ENCODE assay signal across 8 mouse cellular contexts in the genomic region with DNA sequence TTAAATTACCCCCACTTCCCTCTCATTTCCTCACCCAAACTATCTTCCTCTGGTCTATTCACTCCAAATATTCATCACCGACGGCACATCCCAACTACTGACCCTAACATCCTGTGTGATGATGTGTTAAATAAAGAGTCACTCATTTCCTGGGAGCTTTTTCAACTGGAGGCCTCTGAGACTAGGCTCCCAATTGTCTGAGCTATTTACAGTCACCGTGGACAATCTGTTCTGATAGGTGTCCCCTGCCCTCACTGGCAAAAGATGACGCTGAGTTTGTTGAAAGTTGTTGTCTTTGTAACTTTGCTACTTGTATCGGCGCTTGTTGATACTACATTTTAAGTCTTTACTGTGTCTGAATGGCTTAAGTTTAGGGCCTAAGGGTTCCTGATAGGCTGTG. TPM values are rescaled to one million over a fixed set of nuclear protein-coding genes. Genes with fewer than 3 reads are reported as not detected.
A peak's percentile ranks its signal among the peaks of the same experiment; 100 is the strongest.
DNase-seq lines count a peak whose midpoint lies in the region; ATAC-seq and TF ChIP-seq lines count a peak whose summit lies in the region.

No protein-coding gene starts in this region.

- TF ChIP-seq CTCF in kidney, adult 2 months (conservative IDR thresholded peaks at IDR 0.05; ENCODE audit: insufficient read depth, insufficient read length, low read depth, low read length): no peak
- TF ChIP-seq CTCF in forebrain, postnatal 0 days (IDR thresholded peaks at IDR 0.05; ENCODE audit: low read depth): no peak
- TF ChIP-seq CTCF in stomach, postnatal 0 days (IDR thresholded peaks at IDR 0.05; ENCODE audit: low read depth): no peak

- peak overlapping the region; percentile 95; the same call in 1 of the 2 replicates for H3K9ac ChIP-seq in forebrain, postnatal 0 days
- peak overlapping the region; percentile 99 for H3K9ac ChIP-seq in liver, embryonic 11.5 days (ENCODE audit: low read depth, low read length)
- peak overlapping the region; percentile 98 for H3K9ac ChIP-seq in stomach, postnatal 0 days (ENCODE audit: low read length)

- no peak for TF ChIP-seq EP300 in stomach, postnatal 0 days (optimal IDR thresholded peaks at IDR 0.05)

- peak overlapping the region; percentile 62 for H3K4me2 ChIP-seq in forebrain, postnatal 0 days (ENCODE audit: low read depth)
- H3K4me2 ChIP-seq in liver, embryonic 11.5 days: peak overlapping the region; percentile 91
- H3K4me2 ChIP-seq in stomach, postnatal 0 days (replicated peaks; ENCODE audit: low read depth): peak overlapping the region; percentile 62

- H3K27me3 ChIP-seq in kidney, adult 2 months (replicated peaks; ENCODE audit: control insufficient read depth, insufficient read depth, low read length): no peaks in the 10 kb centered on the region
- H3K27me3 ChIP-seq in forebrain, postnatal 0 days (ENCODE audit: insufficient read depth, low read length): no peaks in the 10 kb centered on the region
- no peaks in the 10 kb centered on the region for H3K27me3 ChIP-seq in liver, embryonic 11.5 days (replicated peaks; ENCODE audit: control insufficient read depth, insufficient read depth, low read length)
- H3K27me3 ChIP-seq in stomach, postnatal 0 days (ENCODE audit: control insufficient read depth, insufficient read depth, low read length): no peaks in the 10 kb centered on the region

- peaks cover 14% of the 10 kb centered on the region; the same call in 1 of the 2 replicates for H3K4me1 ChIP-seq in kidney, adult 2 months (ENCODE audit: control insufficient read depth, insufficient read depth, low read length)
- H3K4me1 ChIP-seq in forebrain, postnatal 0 days (ENCODE audit: insufficient read depth): peaks cover 6% of the 10 kb centered on the region; the same call in 1 of the 2 replicates
- H3K4me1 ChIP-seq in liver, embryonic 11.5 days (replicated peaks; ENCODE audit: control insufficient read depth, insufficient read depth, low read length): peaks cover 14% of the 10 kb centered on the region
- no peaks in the 10 kb centered on the region for H3K4me1 ChIP-seq in stomach, postnatal 0 days (replicated peaks; ENCODE audit: control insufficient read depth, insufficient read depth)

- H3K4me3 ChIP-seq in kidney, adult 2 months (ENCODE audit: insufficient read depth, low read depth, low read length): peak overlapping the region; percentile 49
- peak overlapping the region; percentile 82 for H3K4me3 ChIP-seq in forebrain, postnatal 0 days (ENCODE audit: low read depth, low read length)
- H3K4me3 ChIP-seq in liver, embryonic 11.5 days (ENCODE audit: low read depth, low read length): peak overlapping the region; percentile 87
- peak overlapping the region; percentile 99 for H3K4me3 ChIP-seq in stomach, postnatal 0 days (ENCODE audit: low read depth, low read length)

- ATAC-seq in forebrain, postnatal 0 days: no peak
- no peak for ATAC-seq in liver, embryonic 11.5 days (replicated peaks; ENCODE audit: low FRiP score)
- ATAC-seq in stomach, postnatal 0 days (ENCODE audit: low FRiP score, low TSS enrichment): no peak

- TF ChIP-seq POLR2A in kidney, adult 2 months (IDR thresholded peaks at IDR 0.05; ENCODE audit: low read depth, low read length): no peak

- no peaks in the 10 kb centered on the region for H3K36me3 ChIP-seq in kidney, adult 2 months (ENCODE audit: control insufficient read depth, insufficient read depth, low read length)
- peaks cover 6% of the 10 kb centered on the region; the same call in 1 of the 2 replicates for H3K36me3 ChIP-seq in forebrain, postnatal 0 days (ENCODE audit: insufficient read depth)
- no peaks in the 10 kb centered on the region for H3K36me3 ChIP-seq in liver, embryonic 11.5 days (ENCODE audit: control insufficient read depth, insufficient read depth, low read length)
- H3K36me3 ChIP-seq in stomach, postnatal 0 days (ENCODE audit: control insufficient read depth, insufficient read depth, low read length): no peaks in the 10 kb centered on the region

- DNase-seq in kidney, adult 2 months: peak; percentile 30
- no peak for DNase-seq in kidney, adult 18-20 months
- DNase-seq in NIH3T3 (ENCODE audit: low read depth): peak; percentile 13
- no peak for DNase-seq in forebrain, postnatal 0 days
- DNase-seq in liver, embryonic 11.5 days (ENCODE audit: low spot score): no peak
- no peak for DNase-seq in stomach, postnatal 0 days (ENCODE audit: low spot score)
- no peak for DNase-seq in cerebellum, adult 8-10 months
- DNase-seq in adrenal gland, postnatal 36 days: no peak

- H3K9me3 ChIP-seq in forebrain, postnatal 0 days (ENCODE audit: low read length): no peaks in the 10 kb centered on the region
- H3K9me3 ChIP-seq in liver, embryonic 11.5 days (ENCODE audit: control insufficient read depth, low read length): no peaks in the 10 kb centered on the region
- no peaks in the 10 kb centered on the region for H3K9me3 ChIP-seq in stomach, postnatal 0 days (ENCODE audit: control insufficient read depth, low read length)

- H3K27ac ChIP-seq in kidney, adult 2 months (ENCODE audit: insufficient read depth, low read depth, low read length): peak overlapping the region; percentile 96
- 0 out of 2 replicates have a peak overlapping the region, but pooled peaks have one; percentile 91 for H3K27ac ChIP-seq in forebrain, postnatal 0 days (ENCODE audit: low read depth, low read length)
- H3K27ac ChIP-seq in liver, embryonic 11.5 days (ENCODE audit: low read depth, low read length): peak overlapping the region; percentile 95; the same call in 1 of the 2 replicates
- peak overlapping the region; percentile 99; the same call in 1 of the 2 replicates for H3K27ac ChIP-seq in stomach, postnatal 0 days (replicated peaks)

- under 1% methylated on average over 6 of the region's 6 CpGs for WGBS in kidney, adult 2 months
- WGBS in forebrain, postnatal 0 days: 21% methylated on average over 6 of the region's 6 CpGs
- 16% methylated on average over 6 of the region's 6 CpGs for WGBS in liver, embryonic 11.5 days
- 6% methylated on average over 6 of the region's 6 CpGs for WGBS in stomach, postnatal 0 days

RNA-seq across cellular contexts. Expression of a gene that starts 1.3 kb away (rescaled TPM):
- polyA plus RNA-seq in kidney, adult 2 months (2012; rRNA removed): 25.3 and 27.2 TPM in 2 replicates
- total RNA-seq in forebrain, postnatal 0 days (2014; rRNA removed): 22.0 and 23.1 TPM in 2 replicates
- 4.3 and 7.8 TPM in 2 replicates for polyA plus RNA-seq in forebrain, postnatal 0 days (2015; fragmentation: Nextera tagmentation; extraction: Ambion mirVana)
- 19.1 and 20.7 TPM in 2 replicates for polyA plus RNA-seq in liver, embryonic 11.5 days (2014; fragmentation: Nextera tagmentation; extraction: Ambion mirVana)
- 5.9 and 6.1 TPM in 2 replicates for polyA plus RNA-seq in stomach, postnatal 0 days (2015; fragmentation: Nextera tagmentation; extraction: Ambion mirVana)
- 10 to 100 TPM; 71.2 to 83.7 TPM for total RNA-seq in adrenal gland, postnatal 36 days (2021)

Comparison
In these comparisons a context has a peak if more than half of its experiments do, and no peak if none do; other contexts are left out.
1. DNase-seq: peak in kidney, adult 2 months (single experiment) and NIH3T3 (single experiment); none in kidney, adult 18-20 months (single experiment), forebrain, postnatal 0 days (single experiment), liver, embryonic 11.5 days (single experiment), stomach, postnatal 0 days (single experiment), cerebellum, adult 8-10 months (single experiment) and adrenal gland, postnatal 36 days (0 of 2).
2. H3K4me3 ChIP-seq: peak in every context shown above with its lines; median percentile 99 in stomach, postnatal 0 days; 87 in liver, embryonic 11.5 days; 82 in forebrain, postnatal 0 days; 49 in kidney, adult 2 months.
3. Peak in every context shown above with its lines, with median percentiles within 50 percentile points of each other: H3K27ac ChIP-seq, H3K4me2 ChIP-seq and H3K9ac ChIP-seq.